Mouse (Mus musculus) kidney, embryonic 15.5 days (tissue): ENCODE measurements at regions not wholly inside any gene's neighbourhood (a gene's known extent, or its start where the extent isn't known, plus 50 kb on each side); places are given as distances from the start of the nearest gene placed in this dataset.
"Not testable (repeated sequence)": the region's sequence is repeated elsewhere in the genome, so short reads cannot be mapped to it uniquely, and the experiment has no call there.

ENCODE experiments used
- ATAC-seq: fragments of 200-750 bp; cut with Nextera tagmentation; replicated peaks from 2 replicates; pipeline ENCODE4 v1.8.0; 2017; ENCODE audit warnings: moderate TSS enrichment; ENCODE audit not compliant: low FRiP score
- H3K27ac ChIP-seq: fragments of 300-500 bp; sonication (generic); 2 replicates; pipeline ENCODE4 v1.5.1; 2015; ENCODE audit warnings: mild to moderate bottlenecking, inconsistent platforms
- H3K27me3 ChIP-seq: fragments of 300-500 bp; sonication (generic); 2 replicates; pipeline ENCODE4 v1.6.1; 2015; ENCODE audit warnings: inconsistent platforms
- H3K36me3 ChIP-seq: fragments of 300-500 bp; sonication (generic); 2 replicates; pipeline ENCODE4 v1.6.1; 2015; ENCODE audit warnings: inconsistent platforms
- H3K4me1 ChIP-seq: fragments of 300-500 bp; sonication (generic); 2 replicates; pipeline ENCODE4 v1.6.1; 2015; ENCODE audit warnings: inconsistent platforms
- H3K4me2 ChIP-seq: fragments of 300-500 bp; sonication (generic); 2 replicates; pipeline ENCODE4 v1.6.1; 2015; ENCODE audit warnings: moderate library complexity, mild to moderate bottlenecking, inconsistent platforms
- H3K4me3 ChIP-seq: fragments of 300-500 bp; sonication (generic); replicated peaks from 2 replicates; pipeline ENCODE4 v1.5.1; 2015; ENCODE audit warnings: mild to moderate bottlenecking, inconsistent platforms
- H3K9ac ChIP-seq: fragments of 300-500 bp; sonication (generic); 2 replicates; pipeline ENCODE4 v1.6.1; 2015; ENCODE audit warnings: mild to moderate bottlenecking, inconsistent platforms
- H3K9me3 ChIP-seq: fragments of 300-500 bp; sonication (generic); replicated peaks from 2 replicates; pipeline ENCODE4 v1.6.1; 2016; ENCODE audit warnings: inconsistent platforms
- WGBS: fragments of 180-500 bp; shearing (Covaris S2); methylation state at CpG from one replicate; pipeline ENCODE4 v1.1.7; 2015; ENCODE audit warnings: mixed read lengths; 5-methylcytosine and 5-hydroxymethylcytosine counted together

- not testable (repeated sequence) for H3K36me3 ChIP-seq, H3K4me3 ChIP-seq, H3K4me1 ChIP-seq, H3K27me3 ChIP-seq, H3K27ac ChIP-seq, H3K9me3 ChIP-seq, ATAC-seq, H3K4me2 ChIP-seq, H3K9ac ChIP-seq
Measured at GRCm38 (mm10) chr14:53349111-53349510, 853.6 kb upstream of the Olfr1507 start.

GRCm38 (mm10) chr14:53345568-53345967 is 850.0 kb upstream of the Olfr1507 start:
- not testable (repeated sequence) for H3K27me3 ChIP-seq, H3K9ac ChIP-seq, H3K4me1 ChIP-seq, H3K4me2 ChIP-seq, H3K9me3 ChIP-seq, H3K27ac ChIP-seq, H3K4me3 ChIP-seq, H3K36me3 ChIP-seq
- ATAC-seq: 0 out of 2 replicates have a peak, but pooled peaks have one; percentile 33
- WGBS: 34% methylated on average over 2 of the region's 2 CpGs

GRCm38 (mm10) chr14:53343849-53344248 is 848.3 kb upstream of the Olfr1507 start:
- H3K9me3 ChIP-seq, H3K4me2 ChIP-seq, ATAC-seq, H3K36me3 ChIP-seq, H3K27me3 ChIP-seq, H3K27ac ChIP-seq, H3K4me3 ChIP-seq, H3K9ac ChIP-seq, H3K4me1 ChIP-seq: not testable (repeated sequence)
- WGBS: 34% methylated on average over 5 of the region's 5 CpGs

- H3K27ac ChIP-seq, H3K4me1 ChIP-seq, H3K4me2 ChIP-seq, H3K9me3 ChIP-seq, ATAC-seq, H3K4me3 ChIP-seq, H3K27me3 ChIP-seq, H3K36me3 ChIP-seq, H3K9ac ChIP-seq: not testable (repeated sequence)
- WGBS: 78% methylated on average over 1 of the region's 4 CpGs
Measured at GRCm38 (mm10) chr14:53339167-53339566, 843.6 kb upstream of the Olfr1507 start.

- not testable (repeated sequence) for ATAC-seq, H3K9me3 ChIP-seq, H3K4me3 ChIP-seq, H3K27ac ChIP-seq, H3K4me2 ChIP-seq, H3K27me3 ChIP-seq, H3K9ac ChIP-seq, H3K36me3 ChIP-seq, H3K4me1 ChIP-seq
- 42% methylated on average over 2 of the region's 8 CpGs for WGBS
Measured at GRCm38 (mm10) chr14:53337446-53337845, 841.9 kb upstream of the Olfr1507 start.

GRCm38 (mm10) chr14:53336705-53337104 is 841.2 kb upstream of the Olfr1507 start:
- ATAC-seq, H3K9ac ChIP-seq, H3K27me3 ChIP-seq, H3K4me1 ChIP-seq, H3K36me3 ChIP-seq, H3K9me3 ChIP-seq, H3K4me2 ChIP-seq, H3K27ac ChIP-seq, H3K4me3 ChIP-seq: not testable (repeated sequence)
- WGBS: 0% methylated on average over 1 of the region's 2 CpGs

- H3K4me2 ChIP-seq, H3K9ac ChIP-seq, H3K36me3 ChIP-seq, ATAC-seq, H3K4me3 ChIP-seq, H3K27me3 ChIP-seq, H3K4me1 ChIP-seq, H3K9me3 ChIP-seq, H3K27ac ChIP-seq: not testable (repeated sequence)
- WGBS: no CpG with 5 or more reads among the region's 4 CpGs
Measured at GRCm38 (mm10) chr14:53334451-53334850, 838.9 kb upstream of the Olfr1507 start.

- not testable (repeated sequence) for H3K4me3 ChIP-seq, H3K9ac ChIP-seq, H3K4me1 ChIP-seq, H3K27ac ChIP-seq, H3K36me3 ChIP-seq, H3K27me3 ChIP-seq, H3K4me2 ChIP-seq, H3K9me3 ChIP-seq, ATAC-seq
Measured at GRCm38 (mm10) chr14:53331153-53331552, 835.6 kb upstream of the Olfr1507 start.

GRCm38 (mm10) chr14:53324367-53324766 is 828.8 kb upstream of the Olfr1507 start:
- H3K9me3 ChIP-seq, H3K4me2 ChIP-seq, H3K4me3 ChIP-seq, H3K36me3 ChIP-seq, ATAC-seq, H3K27ac ChIP-seq, H3K9ac ChIP-seq, H3K27me3 ChIP-seq, H3K4me1 ChIP-seq: not testable (repeated sequence)
- no CpG with 5 or more reads among the region's 7 CpGs for WGBS

GRCm38 (mm10) chr14:53318512-53319309 is 823.2 kb upstream of the Olfr1507 start:
- WGBS: no CpG with 5 or more reads among the region's 9 CpGs
- not testable (repeated sequence) for ATAC-seq, H3K36me3 ChIP-seq, H3K27ac ChIP-seq, H3K4me3 ChIP-seq, H3K4me2 ChIP-seq, H3K9me3 ChIP-seq, H3K4me1 ChIP-seq, H3K9ac ChIP-seq, H3K27me3 ChIP-seq

- not testable (repeated sequence) for H3K27me3 ChIP-seq, H3K9ac ChIP-seq, H3K4me1 ChIP-seq, H3K4me3 ChIP-seq, H3K4me2 ChIP-seq, H3K36me3 ChIP-seq, H3K9me3 ChIP-seq, H3K27ac ChIP-seq, ATAC-seq
- WGBS: 30% methylated on average over 1 of the region's 1 CpGs
Measured at GRCm38 (mm10) chr14:53312490-53312889, 816.9 kb upstream of the Olfr1507 start.

GRCm38 (mm10) chr14:53303179-53303578 is 807.6 kb upstream of the Olfr1507 start:
- not testable (repeated sequence) for H3K4me3 ChIP-seq, H3K27ac ChIP-seq, H3K4me1 ChIP-seq, ATAC-seq, H3K36me3 ChIP-seq, H3K9me3 ChIP-seq, H3K9ac ChIP-seq, H3K4me2 ChIP-seq, H3K27me3 ChIP-seq
- WGBS: no CpG with 5 or more reads among the region's 3 CpGs

- not testable (repeated sequence) for H3K9me3 ChIP-seq, H3K4me3 ChIP-seq, H3K4me2 ChIP-seq, H3K4me1 ChIP-seq, H3K27ac ChIP-seq, H3K36me3 ChIP-seq, H3K9ac ChIP-seq, H3K27me3 ChIP-seq, ATAC-seq
- WGBS: no CpG with 5 or more reads among the region's 3 CpGs
Measured at GRCm38 (mm10) chr14:53302491-53302829, 806.9 kb upstream of the Olfr1507 start.
